Mouse (Mus musculus) right cerebral cortex, postnatal 10 days (tissue): ENCODE data around the gene Nat8f4.
"Not testable (repeated sequence)": the region's sequence is repeated elsewhere in the genome, so short reads cannot be mapped to it uniquely, and the experiment has no call there.

Experiments
- DNase-seq, 2 experiments: peaks; one replicate each; pipeline ENCODE4 v3.0.0; 2021; ENCODE audit warnings: low spot score in 2 of 2

Gene Nat8f4

GRCm38 (mm10) chr6:85898596-85899475 lies 5.8 kb downstream of the Nat8f4 start:
- DNase-seq, result peak in 1 of 2 experiments; percentile 49

- DNase-seq, result not testable (repeated sequence)
Observed at GRCm38 (mm10) chr6:85895061-85895648, 9.5 kb downstream of the Nat8f4 start.

- DNase-seq, result peak in 1 of 2 experiments; percentile 1
Observed at GRCm38 (mm10) chr6:85888961-85889360, 15.7 kb downstream of the Nat8f4 start.

GRCm38 (mm10) chr6:85884311-85884710 lies 20.4 kb downstream of the Nat8f4 start:
- peak in 1 of 2 experiments; percentile 4 for DNase-seq

DNA sequence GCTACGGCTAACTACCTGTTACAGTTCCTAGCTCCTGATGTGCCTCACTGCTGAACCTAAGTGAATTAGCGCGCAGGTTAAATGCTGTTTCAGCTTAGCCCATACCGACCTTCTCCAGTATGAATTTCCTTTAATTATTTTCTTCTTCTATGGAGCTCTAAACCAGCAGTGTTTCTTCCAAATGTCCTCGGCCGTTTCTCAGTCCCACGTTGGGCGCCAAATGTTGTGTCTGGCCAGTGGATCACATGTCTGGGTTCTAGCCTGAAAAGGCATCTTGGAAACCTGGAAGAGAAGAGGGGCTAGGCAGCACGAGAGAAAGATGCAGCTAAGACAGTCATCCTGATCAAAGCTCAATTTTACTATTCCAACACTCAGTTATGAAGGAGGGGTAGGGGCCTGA lies 21.4 kb downstream of the Nat8f4 start:
- DNase-seq, result peak in 1 of 2 experiments; percentile 15

DNA sequence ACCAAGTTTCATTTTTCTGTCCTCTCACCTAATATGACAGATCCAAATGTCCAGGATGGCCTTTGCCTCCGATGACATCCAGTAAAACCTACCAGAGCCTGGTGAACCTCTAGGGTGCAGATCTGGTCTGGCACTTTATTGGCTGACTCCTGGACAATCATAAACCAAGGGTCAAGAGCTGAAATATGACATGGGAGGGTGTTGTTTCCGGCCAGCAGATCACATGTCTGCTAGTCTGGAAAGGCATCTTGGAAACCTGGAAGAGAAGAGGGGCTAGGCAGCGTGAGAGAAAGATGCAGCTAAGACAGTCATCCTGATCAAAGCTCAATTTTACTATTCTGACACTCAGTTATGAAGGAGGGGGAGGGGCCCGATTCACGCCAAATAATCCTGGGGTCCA lies 35.7 kb downstream of the Nat8f4 start, which contains the start of gene Nat8f2:
Nat8f2 (minus strand) TSS at position 153 of the 400 bp plus-strand sequence.
- DNase-seq, result peak in 1 of 2 experiments; percentile 12

- peak in 1 of 2 experiments; percentile 12 for DNase-seq
Observed at GRCm38 (mm10) chr6:85867726-85868690, 36.7 kb downstream of the Nat8f4 start.

- peak in 1 of 2 experiments; percentile 5 for DNase-seq
Observed at GRCm38 (mm10) chr6:85866995-85867394, 37.7 kb downstream of the Nat8f4 start.

GRCm38 (mm10) chr6:85866166-85866565 lies 38.5 kb downstream of the Nat8f4 start:
- not testable (repeated sequence) for DNase-seq

GRCm38 (mm10) chr6:85864900-85865639 lies 39.6 kb downstream of the Nat8f4 start:
- DNase-seq, result peak; percentile 58 to 62

DNA sequence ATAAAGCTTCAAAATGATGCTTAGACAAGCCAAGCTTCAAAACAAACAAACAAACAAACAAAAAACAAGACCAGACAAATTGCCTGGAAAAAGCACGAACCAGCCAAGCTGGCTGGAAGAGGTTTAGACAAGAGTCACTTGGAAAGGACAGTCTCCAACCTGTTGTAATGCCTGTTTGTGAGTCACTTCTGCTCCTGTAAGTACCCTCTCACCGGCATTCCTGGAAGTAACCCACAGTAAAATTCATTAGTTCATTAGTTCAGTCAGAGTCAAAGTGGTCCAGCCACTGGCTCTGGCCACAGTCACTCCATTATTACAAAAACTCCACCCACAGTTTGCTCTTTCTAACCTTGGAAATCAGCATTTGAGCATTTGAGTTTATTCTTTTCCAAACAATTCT lies 40.8 kb downstream of the Nat8f4 start:
- peak in 1 of 2 experiments; percentile 4 for DNase-seq

- DNase-seq, result peak in 1 of 2 experiments; percentile 15
Observed at GRCm38 (mm10) chr6:85863136-85863535, 41.5 kb downstream of the Nat8f4 start.

GRCm38 (mm10) chr6:85862565-85862964 lies 42.1 kb downstream of the Nat8f4 start:
- peak in 1 of 2 experiments; percentile 13 for DNase-seq

GRCm38 (mm10) chr6:85861247-85861646 lies 43.4 kb downstream of the Nat8f4 start:
- DNase-seq, result no peak

GRCm38 (mm10) chr6:85856194-85856678 lies 48.4 kb downstream of the Nat8f4 start:
- DNase-seq, result peak; percentile 80 to 87

- no peak for DNase-seq
Observed at GRCm38 (mm10) chr6:85853481-85853880, 51.2 kb downstream of the Nat8f4 start.

- no peak for DNase-seq
Observed at GRCm38 (mm10) chr6:85851062-85851773, 53.5 kb downstream of the Nat8f4 start.

DNA sequence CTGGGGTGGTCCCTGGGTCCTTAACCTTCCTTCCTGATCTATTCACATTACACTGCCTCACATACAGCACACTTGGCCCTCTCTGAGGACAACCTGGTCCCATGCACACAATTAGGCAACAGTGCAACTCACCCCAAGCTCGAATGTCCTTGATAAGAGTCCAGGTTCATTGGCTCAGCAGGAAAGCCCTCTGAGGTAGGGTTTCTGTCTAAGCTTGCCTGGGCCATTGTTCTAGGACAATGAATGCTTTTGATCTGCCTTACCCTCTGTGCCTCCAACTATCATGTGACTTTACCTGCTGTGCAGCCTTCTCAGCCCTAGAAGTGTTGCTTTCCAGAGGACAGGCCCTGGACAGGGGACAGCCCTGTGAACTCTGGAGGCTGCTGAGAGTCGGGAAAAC lies 55.4 kb downstream of the Nat8f4 start:
- DNase-seq, result no peak
